Mouse (Mus musculus): ENCODE data around the gene Gm14525. TPM values are rescaled to one million over a fixed set of nuclear protein-coding genes. Genes with fewer than 3 reads are reported as not detected.
"Not testable (repeated sequence)": the region's sequence is repeated elsewhere in the genome, so short reads cannot be mapped to it uniquely, and the experiment has no call there.

Gm14525 gene
- not detected in 2 replicates for polyA plus RNA-seq (2015; fragmentation: Nextera tagmentation; extraction: Ambion mirVana)

DNA sequence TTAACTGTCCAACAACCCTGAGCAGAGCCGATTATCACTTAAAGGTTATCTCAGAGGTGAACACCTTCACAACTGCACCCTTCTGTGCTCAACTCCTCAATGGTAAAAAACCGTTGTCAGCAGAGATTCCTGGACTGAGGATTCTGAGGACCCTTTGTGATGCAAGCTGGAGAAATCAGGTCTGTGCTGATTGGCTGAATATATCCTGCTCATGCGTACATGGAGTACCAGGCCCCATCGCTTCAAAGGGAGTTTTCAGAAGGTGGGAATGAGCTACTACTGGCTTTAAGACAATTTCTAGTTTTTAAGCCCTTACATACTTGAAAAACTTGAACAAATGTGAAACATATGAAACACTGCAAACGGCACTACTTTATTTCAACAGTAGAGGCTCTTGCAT is at the start of gene Gm14525:
Gene Gm14525 (minus strand): TSS at position 101 of the 400 bp plus-strand sequence.
- ATAC-seq (ENCODE audit: insufficient number of reproducible peaks, low FRiP score, low TSS enrichment, low read depth); H3K27ac ChIP-seq; H3K9ac ChIP-seq; H3K4me3 ChIP-seq; H3K4me2 ChIP-seq; H3K27me3 ChIP-seq; H3K9me3 ChIP-seq; H3K36me3 ChIP-seq; H3K4me1 ChIP-seq: not testable (repeated sequence)
- WGBS = 83% methylated on average over 4 of the region's 5 CpGs

Other genes starting within 250 kb of the Gm14525 start
- not detected in 2 replicates for gene Slx, start 157.1 kb downstream of the Gm14525 start, polyA plus RNA-seq (2015; fragmentation: Nextera tagmentation; extraction: Ambion mirVana)
- gene Gm6121, start 233.1 kb upstream of the Gm14525 start, polyA plus RNA-seq (2015; fragmentation: Nextera tagmentation; extraction: Ambion mirVana) = not detected in 2 replicates

Measured in limb, embryonic 15.5 days (tissue).